Mouse (Mus musculus) CD4-positive helper T cell, adult 2 months (primary cell): ENCODE results near the gene Gpsm2.

Source experiments
- DNase-seq: peaks from one replicate; pipeline ENCODE4 v3.0.0-alpha.2; 2012; ENCODE audit warnings: low read depth, missing footprints, low spot score

Gpsm2 gene

GRCm38 (mm10) chr3:108722036-108722872, at the start of gene Gpsm2:
Gene Gpsm2, minus strand, starts transcription at chr3:108722309.
- peak; percentile 93 for DNase-seq

- peak; percentile 65 for DNase-seq
These were observed 48.7 kb upstream of the Gpsm2 start for GRCm38 (mm10) chr3:108770725-108771368.

GRCm38 (mm10) chr3:108769547-108769946, 47.4 kb upstream of the Gpsm2 start:
- DNase-seq, result no peak

- DNase-seq, result peak; percentile 42
These were observed 45.3 kb upstream of the Gpsm2 start for GRCm38 (mm10) chr3:108767416-108767815.

GRCm38 (mm10) chr3:108766943-108767342, 44.8 kb upstream of the Gpsm2 start:
- DNase-seq, result no peak

GRCm38 (mm10) chr3:108765476-108765875, 43.4 kb upstream of the Gpsm2 start:
- DNase-seq, result no peak

GRCm38 (mm10) chr3:108764976-108765375, 42.9 kb upstream of the Gpsm2 start:
- no peak for DNase-seq

GRCm38 (mm10) chr3:108763691-108764090, 41.6 kb upstream of the Gpsm2 start:
- DNase-seq, result no peak

- no peak for DNase-seq
These were observed 40.5 kb upstream of the Gpsm2 start for GRCm38 (mm10) chr3:108762597-108763111.

- no peak for DNase-seq
These were observed 37.7 kb upstream of the Gpsm2 start for GRCm38 (mm10) chr3:108759566-108760420.

GRCm38 (mm10) chr3:108757570-108757969, 35.5 kb upstream of the Gpsm2 start:
- no peak for DNase-seq

GRCm38 (mm10) chr3:108756131-108756530, 34.0 kb upstream of the Gpsm2 start:
- DNase-seq, result no peak

GRCm38 (mm10) chr3:108755542-108755941, 33.4 kb upstream of the Gpsm2 start:
- DNase-seq, result no peak

- DNase-seq, result no peak
These were observed 32.4 kb upstream of the Gpsm2 start for GRCm38 (mm10) chr3:108754541-108754940.

- no peak for DNase-seq
These were observed 29.6 kb upstream of the Gpsm2 start for GRCm38 (mm10) chr3:108751691-108752090.

- DNase-seq, result no peak
These were observed 29.0 kb upstream of the Gpsm2 start for GRCm38 (mm10) chr3:108751061-108751460.

- DNase-seq, result no peak
These were observed 22.0 kb upstream of the Gpsm2 start for GRCm38 (mm10) chr3:108744060-108744459.

GRCm38 (mm10) chr3:108739045-108739708, 17.1 kb upstream of the Gpsm2 start, which contains the start of gene Aknad1:
Gene Aknad1, plus strand, starts transcription at chr3:108739658.
- no peak for DNase-seq

GRCm38 (mm10) chr3:108737761-108738160, 15.7 kb upstream of the Gpsm2 start:
- DNase-seq, result peak; percentile 12

GRCm38 (mm10) chr3:108730316-108730715, 8.2 kb upstream of the Gpsm2 start:
- peak; percentile 41 for DNase-seq

- no peak for DNase-seq
These were observed 5.7 kb upstream of the Gpsm2 start for GRCm38 (mm10) chr3:108727776-108728175.
